Mouse (Mus musculus): ENCODE data around the gene Rhox1. TPM values are rescaled to one million over a fixed set of nuclear protein-coding genes. Genes with fewer than 3 reads are reported as not detected.

Gene Rhox1
- polyA plus RNA-seq, 1 experiment from 2014 or later = not detected

Other genes starting within 250 kb of the Rhox1 start
- gene Sept6, start 230.5 kb downstream of the Rhox1 start, polyA plus RNA-seq (2015; fragmentation: Nextera tagmentation; extraction: Ambion mirVana) = 17.7 and 20.1 TPM in 2 replicates
- gene Sowahd, start 173.4 kb downstream of the Rhox1 start, polyA plus RNA-seq (2015; fragmentation: Nextera tagmentation; extraction: Ambion mirVana) = not detected in 2 replicates
- 509 and 532 TPM in 2 replicates for gene Rpl39, start 136.9 kb downstream of the Rhox1 start, polyA plus RNA-seq (2015; fragmentation: Nextera tagmentation; extraction: Ambion mirVana)
- gene Upf3b, start 111.9 kb downstream of the Rhox1 start, polyA plus RNA-seq (2015; fragmentation: Nextera tagmentation; extraction: Ambion mirVana) = 18.7 and 20.7 TPM in 2 replicates
- gene Nkap, start 95.5 kb downstream of the Rhox1 start, polyA plus RNA-seq (2015; fragmentation: Nextera tagmentation; extraction: Ambion mirVana) = 11.8 and 14.3 TPM in 2 replicates
- gene Akap14, start 53.4 kb downstream of the Rhox1 start, polyA plus RNA-seq (2015; fragmentation: Nextera tagmentation; extraction: Ambion mirVana) = 0.31 and 0.64 TPM in 2 replicates
- 399 and 410 TPM in 2 replicates for gene Ndufa1, start 31.1 kb downstream of the Rhox1 start, polyA plus RNA-seq (2015; fragmentation: Nextera tagmentation; extraction: Ambion mirVana)
- gene Rnf113a1, start 31.0 kb downstream of the Rhox1 start, polyA plus RNA-seq (2015; fragmentation: Nextera tagmentation; extraction: Ambion mirVana) = 8.4 and 9.1 TPM in 2 replicates
- not detected in 2 replicates for gene Gm9, start 11.2 kb downstream of the Rhox1 start, polyA plus RNA-seq (2015; fragmentation: Nextera tagmentation; extraction: Ambion mirVana)
- gene Rhox2a, start 22.7 kb upstream of the Rhox1 start, polyA plus RNA-seq (2015; fragmentation: Nextera tagmentation; extraction: Ambion mirVana) = not detected in 2 replicates
- not detected in 2 replicates for gene Rhox3a, start 27.7 kb upstream of the Rhox1 start, polyA plus RNA-seq (2015; fragmentation: Nextera tagmentation; extraction: Ambion mirVana)
- not detected in 2 replicates for gene Rhox4a, start 43.1 kb upstream of the Rhox1 start, polyA plus RNA-seq (2015; fragmentation: Nextera tagmentation; extraction: Ambion mirVana)
- gene Rhox3a2, start 157.8 kb upstream of the Rhox1 start, polyA plus RNA-seq (2015; fragmentation: Nextera tagmentation; extraction: Ambion mirVana) = not detected in 2 replicates
- gene Rhox4a2, start 168.6 kb upstream of the Rhox1 start, polyA plus RNA-seq (2015; fragmentation: Nextera tagmentation; extraction: Ambion mirVana) = 0.49 TPM in 1 of 2 replicates, not detected in the other
- gene Rhox2b, start 189.8 kb upstream of the Rhox1 start, polyA plus RNA-seq (2015; fragmentation: Nextera tagmentation; extraction: Ambion mirVana) = not detected in 2 replicates
- 0.10 TPM in 1 of 2 replicates, not detected in the other for gene Rhox4b, start 210.2 kb upstream of the Rhox1 start, polyA plus RNA-seq (2015; fragmentation: Nextera tagmentation; extraction: Ambion mirVana)
- not detected in 2 replicates for gene Rhox2c, start 231.4 kb upstream of the Rhox1 start, polyA plus RNA-seq (2015; fragmentation: Nextera tagmentation; extraction: Ambion mirVana)
- gene Rhox3c, start 236.3 kb upstream of the Rhox1 start, polyA plus RNA-seq (2015; fragmentation: Nextera tagmentation; extraction: Ambion mirVana) = not detected in 2 replicates